Mouse (Mus musculus) adrenal gland, adult 8-10 months (tissue): ENCODE measurements around the gene Hc. TPM values are rescaled to one million over a fixed set of nuclear protein-coding genes. Genes with fewer than 3 reads are reported as not detected.

ENCODE experiments used
- DNase-seq: peaks from one replicate; pipeline ENCODE4 v3.0.0; 2022
- total RNA-seq, 4 experiments: library from RNA; stranded (reverse); gene quantifications; 2 replicates each; pipeline ENCODE4 v1.2.4; 2022

Hc gene
- total RNA-seq, 4 experiments from 2014 or later, result 0.32 to 0.38 (median 0.35) TPM; not detected in 1

- DNase-seq, result no peak
These were observed 108.2 kb downstream of the Hc start for GRCm38 (mm10) chr2:34953018-34953417.

DNA sequence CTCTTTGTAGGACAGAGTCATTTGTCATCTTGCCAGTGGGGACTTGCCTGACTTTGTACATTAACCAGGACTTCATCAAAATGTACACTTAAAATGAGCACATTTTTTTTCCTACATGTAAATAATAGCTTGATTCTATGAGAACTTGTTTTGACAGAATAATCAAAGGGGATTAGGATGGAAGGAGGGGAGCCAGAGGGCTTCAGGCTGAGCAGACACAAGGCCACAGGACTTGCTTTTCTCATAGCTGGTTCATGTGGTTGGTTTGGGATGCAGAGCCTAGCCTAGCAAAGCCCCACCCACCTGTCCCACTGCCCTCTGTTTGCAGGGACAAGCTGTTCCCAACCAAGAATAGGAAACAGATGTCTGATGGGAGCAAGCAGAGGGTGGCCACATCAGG is 109.8 kb downstream of the Hc start:
- DNase-seq, result no peak

GRCm38 (mm10) chr2:34948622-34949021 is 112.6 kb downstream of the Hc start:
- no peak for DNase-seq

- DNase-seq, result no peak
These were observed 115.2 kb downstream of the Hc start for GRCm38 (mm10) chr2:34946046-34946445.

GRCm38 (mm10) chr2:34945580-34945979 is 115.7 kb downstream of the Hc start:
- no peak for DNase-seq

GRCm38 (mm10) chr2:34944761-34945160 is 116.5 kb downstream of the Hc start:
- DNase-seq, result no peak

GRCm38 (mm10) chr2:34943556-34944120 is 117.6 kb downstream of the Hc start:
- DNase-seq, result no peak

DNA sequence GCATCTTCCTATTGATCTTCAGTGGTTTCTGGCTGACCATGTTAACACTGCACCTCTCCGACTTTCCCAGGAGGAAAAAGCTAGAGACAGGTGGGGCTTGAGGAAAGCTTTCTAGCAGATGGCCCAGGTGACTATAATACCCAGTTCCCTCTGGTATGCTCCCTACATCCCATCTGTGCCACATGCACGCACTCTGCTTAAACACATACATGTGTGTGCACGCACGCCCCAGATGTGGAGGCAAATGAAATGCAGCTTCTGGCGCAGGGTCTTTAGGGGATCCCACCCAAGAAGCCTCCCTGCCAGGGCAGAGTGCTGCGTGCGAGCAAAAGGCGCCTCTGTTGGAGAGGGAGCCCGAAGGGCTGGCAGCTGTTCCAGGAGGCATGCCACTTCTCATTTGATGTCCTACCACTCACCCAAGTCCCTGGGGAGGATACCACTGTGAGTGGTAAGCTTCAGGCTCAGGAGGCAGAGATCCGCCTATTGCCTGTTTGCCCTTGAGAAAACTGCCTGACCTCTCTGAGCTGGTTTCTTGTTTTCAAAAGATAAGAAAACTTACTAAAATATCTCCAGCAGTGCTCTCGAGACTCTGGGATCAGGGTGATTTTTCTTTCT is 120.1 kb downstream of the Hc start:
- DNase-seq, result no peak

- DNase-seq, result no peak
These were observed 121.0 kb downstream of the Hc start for GRCm38 (mm10) chr2:34940246-34940645.

GRCm38 (mm10) chr2:34938269-34939208 is 122.7 kb downstream of the Hc start:
- DNase-seq, result no peak

DNA sequence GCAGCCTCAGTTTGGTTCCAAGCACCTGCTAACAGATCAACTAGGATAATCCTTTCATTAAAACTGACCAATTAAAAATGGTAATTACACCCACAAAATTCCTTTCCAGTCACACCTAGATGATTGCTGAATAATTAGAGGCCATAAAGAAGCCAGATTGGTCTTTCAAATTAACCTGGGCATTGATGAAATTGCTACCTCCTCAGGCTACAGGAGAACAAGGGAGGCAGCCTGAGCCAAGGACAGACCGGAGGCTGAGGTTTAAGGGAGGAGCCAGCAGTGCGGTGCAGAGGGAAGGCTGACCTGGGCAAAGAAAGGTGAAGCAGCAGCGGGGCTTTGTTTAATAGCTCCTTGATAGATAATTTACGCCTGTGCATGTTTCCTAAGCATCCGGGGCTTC is 123.8 kb downstream of the Hc start:
- no peak for DNase-seq

Other genes starting within 250 kb of the Hc start
- gene Fbxw2, start 235.1 kb downstream of the Hc start, total RNA-seq, result 10 to 100 TPM; 65.3 to 90.7 (median 79.0) TPM
- under 1 TPM in 1 of 4 experiments, not detected in 3; 0.16 TPM for gene Gm34653, start 228.4 kb downstream of the Hc start, total RNA-seq
- gene Cutal, start 187.0 kb downstream of the Hc start, total RNA-seq, result 1 to 10 TPM in 1 of 4 experiments, under 1 TPM in 3; 0.41 to 1.4 (median 0.74) TPM
- 10 to 100 TPM; 42.6 to 49.8 (median 45.8) TPM for gene Psmd5, start 186.5 kb downstream of the Hc start, total RNA-seq
- 1 to 10 TPM; 2.4 to 4.5 (median 3.6) TPM for gene Phf19, start 147.4 kb downstream of the Hc start, total RNA-seq
- 1 to 10 TPM; 2.2 to 5.8 (median 3.3) TPM for gene Traf1, start 99.7 kb downstream of the Hc start, total RNA-seq
- 1 to 10 TPM in 1 of 4 experiments, under 1 TPM in 3; 0.21 to 1.5 (median 0.71) TPM for gene AI182371, start 40.1 kb upstream of the Hc start, total RNA-seq
- gene Cntrl, start 48.1 kb upstream of the Hc start, total RNA-seq, result 10 to 100 TPM; 16.4 to 30.7 (median 23.5) TPM
- gene Rab14, start 139.7 kb upstream of the Hc start, total RNA-seq, result 100 to 1,000 TPM; 212 to 225 (median 218) TPM
- 100 to 1,000 TPM; 331 to 556 (median 419) TPM for gene Gsn, start 194.9 kb upstream of the Hc start, total RNA-seq